Mouse (Mus musculus): ENCODE measurements around the gene Vmn2r49. TPM values are rescaled to one million over a fixed set of nuclear protein-coding genes. Genes with fewer than 3 reads are reported as not detected.
"Not testable (repeated sequence)": the region's sequence is repeated elsewhere in the genome, so short reads cannot be mapped to it uniquely, and the experiment has no call there.

The Vmn2r49 gene
- total RNA-seq (2015), result not detected in 2 replicates
- not detected in 2 replicates for total RNA-seq (2017)

GRCm38 (mm10) chr7:9992157-9992556, at the start of gene Vmn2r49:
Gene Vmn2r49, minus strand, starts transcription at chr7:9992257.
- ATAC-seq (replicated peaks; ENCODE audit: poor library complexity), result not testable (repeated sequence)

DNA sequence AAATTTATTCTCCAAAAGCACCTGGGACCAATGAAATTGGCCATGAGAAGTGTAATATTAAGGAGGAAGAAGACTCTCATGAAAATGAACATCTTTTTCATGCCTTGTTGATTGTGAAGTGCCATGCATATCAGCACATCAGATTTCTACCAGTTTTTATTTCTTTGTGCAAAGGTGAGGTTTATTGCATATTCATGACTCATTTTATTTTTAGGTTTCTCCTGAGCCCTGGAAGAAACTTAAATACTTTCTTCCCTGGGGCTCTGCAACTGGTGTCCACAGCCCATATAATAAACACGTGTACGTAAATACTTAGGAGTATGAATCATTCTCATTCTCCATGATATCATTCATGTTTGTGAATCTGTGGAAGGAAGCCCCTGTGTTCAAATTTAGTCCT, 38.6 kb downstream of the Vmn2r49 start, which contains the start of gene Vmn2r48:
TSS of gene Vmn2r48 (minus strand) at position 101 of the 400 bp plus-strand sequence.
- not testable (repeated sequence) for ATAC-seq (replicated peaks; ENCODE audit: poor library complexity)

Other genes with a start within 250 kb of the Vmn2r49 start
- 0.37 TPM in 1 of 2 replicates, not detected in the other for gene Vmn2r46, start 221.7 kb downstream of the Vmn2r49 start, total RNA-seq (2015)
- gene Vmn2r46, start 221.7 kb downstream of the Vmn2r49 start, total RNA-seq (2017), result not detected in 2 replicates
- not detected in 2 replicates for gene Vmn2r47, start 150.9 kb downstream of the Vmn2r49 start, total RNA-seq (2015)
- not detected in 2 replicates for gene Vmn2r47, start 150.9 kb downstream of the Vmn2r49 start, total RNA-seq (2017)
- gene Vmn2r48, start 38.7 kb downstream of the Vmn2r49 start, total RNA-seq (2015), result not detected in 2 replicates
- gene Vmn2r48, start 38.7 kb downstream of the Vmn2r49 start, total RNA-seq (2017), result not detected in 2 replicates
- not detected in 2 replicates for gene Vmn2r50, start 61.0 kb upstream of the Vmn2r49 start, total RNA-seq (2015)
- not detected in 2 replicates for gene Vmn2r50, start 61.0 kb upstream of the Vmn2r49 start, total RNA-seq (2017)
- not detected in 2 replicates for gene Vmn2r51, start 113.5 kb upstream of the Vmn2r49 start, total RNA-seq (2015)
- gene Vmn2r51, start 113.5 kb upstream of the Vmn2r49 start, total RNA-seq (2017), result not detected in 2 replicates
- not detected in 2 replicates for gene Vmn2r52, start 184.3 kb upstream of the Vmn2r49 start, total RNA-seq (2015)
- gene Vmn2r52, start 184.3 kb upstream of the Vmn2r49 start, total RNA-seq (2017), result not detected in 2 replicates

Data from megakaryocyte progenitor cell, adult 5-6 weeks (primary cell).